Mouse (Mus musculus): ENCODE results near the gene Ndufa13.

GRCm38 (mm10) chr8:69881261-69881865 is 21.0 kb downstream of the Ndufa13 start:
- TF ChIP-seq CTCF (IDR thresholded peaks at IDR 0.05; ENCODE audit: control insufficient read depth, insufficient read depth, insufficient read length) = no peak
- no peak for TF ChIP-seq MAX (IDR thresholded peaks at IDR 0.05)
- no peak for TF ChIP-seq FOSL1 (IDR thresholded peaks at IDR 0.05; ENCODE audit: insufficient read depth, low read length, poor library complexity, severe bottlenecking)
- TF ChIP-seq USF1 (IDR thresholded peaks at IDR 0.05; ENCODE audit: low read depth) = no peak
- TF ChIP-seq MYOG (IDR thresholded peaks at IDR 0.05; ENCODE audit: control insufficient read depth, extremely low read depth, insufficient read length) = no peak

All from C2C12 (cell line).